Mouse (Mus musculus) CH12.LX (cell line): Measurements from ENCODE around the gene Rps27l. TPM values are rescaled to one million over a fixed set of nuclear protein-coding genes. Genes with fewer than 3 reads are reported as not detected.

Experiments
- DNase-seq: peaks from one replicate; pipeline ENCODE4 v3.0.0-alpha.2; 2013; ENCODE audit errors: extremely low read depth
- H3K27ac ChIP-seq: 2 replicates; pipeline ENCODE4 v1.5.1; 2012; ENCODE audit warnings: low read depth, mild to moderate bottlenecking, control low read depth, moderate library complexity; ENCODE audit not compliant: insufficient read depth
- H3K27me3 ChIP-seq: replicated peaks from 2 replicates; pipeline ENCODE3; 2012; ENCODE audit warnings: inconsistent platforms
- H3K36me3 ChIP-seq, 2 experiments: replicated peaks in 1 of 2; 2 replicates each; pipeline versions ENCODE3 to v1.6.1; 2012; ENCODE audit warnings: inconsistent platforms in 1 of 2, low read length in 1 of 2, mild to moderate bottlenecking in 1 of 2, mixed read lengths in 1 of 2, moderate library complexity in 1 of 2; ENCODE audit not compliant: control insufficient read depth in 1 of 2, insufficient read depth in 1 of 2
- H3K4me1 ChIP-seq, 2 experiments: 2 replicates each; pipeline ENCODE4 v1.6.1; 2012; ENCODE audit warnings: inconsistent platforms in 1 of 2, moderate library complexity in 1 of 2; ENCODE audit not compliant: insufficient read depth in 2 of 2, control insufficient read depth in 1 of 2
- H3K4me2 ChIP-seq: 2 replicates; pipeline ENCODE4 v1.6.1; 2012; ENCODE audit warnings: low read depth, mild to moderate bottlenecking, control low read depth; ENCODE audit not compliant: poor library complexity, insufficient read depth, severe bottlenecking
- H3K4me3 ChIP-seq, 3 experiments: fragments of 150-350 bp in 1 of 3; sonication (generic) in 1 of 3; replicated peaks in 1 of 3; 2 replicates each; pipeline versions ENCODE3 to v1.5.1; 2011 to 2012; ENCODE audit warnings: low read depth in 2 of 3, low read length in 2 of 3, mild to moderate bottlenecking in 2 of 3, moderate library complexity in 2 of 3, control low read depth in 1 of 3, improper control_type of control experiment in 1 of 3, inconsistent platforms in 1 of 3, mixed read lengths in 1 of 3; ENCODE audit not compliant: poor library complexity in 1 of 3
- H3K79me2 ChIP-seq: replicated peaks from 2 replicates; pipeline ENCODE4 v1.6.1; 2012; ENCODE audit warnings: mild to moderate bottlenecking, moderate library complexity; ENCODE audit not compliant: control insufficient read depth, poor library complexity, insufficient read depth, severe bottlenecking; ENCODE audit errors: extremely low read depth
- H3K9ac ChIP-seq: 2 replicates; pipeline ENCODE4 v1.6.1; 2012; ENCODE audit warnings: low read depth, mild to moderate bottlenecking, control low read depth, moderate library complexity; ENCODE audit not compliant: insufficient read depth
- H3K9me3 ChIP-seq: replicated peaks from 2 replicates; pipeline ENCODE3; 2012; ENCODE audit warnings: low read length, inconsistent platforms, mixed read lengths
- BHLHE40 ChIP-seq: IDR thresholded peaks from 2 replicates; pipeline ENCODE4 v1.6.1; 2011; ENCODE audit warnings: mild to moderate bottlenecking, low read depth, low read length, improper control_type of control experiment
- CHD2 ChIP-seq: IDR thresholded peaks from 2 replicates; pipeline ENCODE4 v1.6.1; 2011; ENCODE audit warnings: low read length, improper control_type of control experiment
- E2F4 ChIP-seq: IDR thresholded peaks from 2 replicates; pipeline ENCODE4 v1.6.1; 2011; ENCODE audit warnings: low read depth, low read length, improper control_type of control experiment; ENCODE audit not compliant: insufficient replicate concordance
- ELF1 ChIP-seq: IDR thresholded peaks from 2 replicates; pipeline ENCODE4 v1.6.1; 2014; ENCODE audit warnings: low read depth, mild to moderate bottlenecking, inconsistent platforms, low read length, improper control_type of control experiment
- ETS1 ChIP-seq: conservative IDR thresholded peaks from 2 replicates; pipeline ENCODE4 v1.6.1; 2012; ENCODE audit warnings: low read depth, mild to moderate bottlenecking, inconsistent platforms, low read length, improper control_type of control experiment, moderate library complexity
- GABPA ChIP-seq: IDR thresholded peaks from 2 replicates; pipeline ENCODE4 v1.6.1; 2012; ENCODE audit warnings: low read depth, low read length, improper control_type of control experiment, inconsistent platforms; ENCODE audit not compliant: insufficient replicate concordance
- HCFC1 ChIP-seq: IDR thresholded peaks from 2 replicates; pipeline ENCODE4 v1.6.1; 2012; ENCODE audit warnings: low read depth, mild to moderate bottlenecking, inconsistent platforms, low read length, improper control_type of control experiment
- IRF4 ChIP-seq: IDR thresholded peaks from 2 replicates; pipeline ENCODE4 v1.6.1; 2014; ENCODE audit warnings: low read depth, mild to moderate bottlenecking, inconsistent platforms, low read length, improper control_type of control experiment
- JUN ChIP-seq: IDR thresholded peaks from 2 replicates; pipeline ENCODE4 v1.6.1; 2011; ENCODE audit warnings: low read depth, mild to moderate bottlenecking, low read length, improper control_type of control experiment, moderate library complexity; ENCODE audit not compliant: insufficient read depth
- JUND ChIP-seq: conservative IDR thresholded peaks from 2 replicates; pipeline ENCODE4 v1.6.1; 2011; ENCODE audit warnings: low read depth, low read length, improper control_type of control experiment
- MAFK ChIP-seq: IDR thresholded peaks from 2 replicates; pipeline ENCODE4 v1.6.1; 2011; ENCODE audit warnings: low read length, improper control_type of control experiment; ENCODE audit not compliant: insufficient replicate concordance
- MAX ChIP-seq: IDR thresholded peaks from 2 replicates; pipeline ENCODE4 v1.6.1; 2011; ENCODE audit warnings: low read length, improper control_type of control experiment
- MAZ ChIP-seq: IDR thresholded peaks from 2 replicates; pipeline ENCODE4 v1.6.1; 2012; ENCODE audit warnings: low read depth, mild to moderate bottlenecking, inconsistent platforms, low read length, improper control_type of control experiment, moderate library complexity
- MEF2A ChIP-seq: IDR thresholded peaks from 2 replicates; pipeline ENCODE4 v1.6.1; 2014; ENCODE audit warnings: low read depth, mild to moderate bottlenecking, inconsistent platforms, low read length, improper control_type of control experiment, borderline replicate concordance
- MXI1 ChIP-seq: IDR thresholded peaks from 2 replicates; pipeline ENCODE4 v1.6.1; 2011; ENCODE audit warnings: mild to moderate bottlenecking, low read depth, low read length, improper control_type of control experiment
- PAX5 ChIP-seq: IDR thresholded peaks from 2 replicates; pipeline ENCODE4 v1.6.1; 2012; ENCODE audit warnings: low read length, inconsistent platforms, mixed read lengths
- POLR2A ChIP-seq: IDR thresholded peaks from 2 replicates; pipeline ENCODE4 v1.6.1; 2011; ENCODE audit warnings: low read depth, mild to moderate bottlenecking, improper control_type of control experiment, low read length
- POLR2AphosphoS2 ChIP-seq: IDR thresholded peaks from 2 replicates; pipeline ENCODE4 v1.6.1; 2011; ENCODE audit warnings: low read depth, low read length, improper control_type of control experiment
- RAD21 ChIP-seq: IDR thresholded peaks from 2 replicates; pipeline ENCODE4 v1.6.1; 2011; ENCODE audit warnings: low read depth, mild to moderate bottlenecking, low read length, improper control_type of control experiment, moderate library complexity
- RCOR1 ChIP-seq: conservative IDR thresholded peaks from 2 replicates; pipeline ENCODE4 v1.6.1; 2012; ENCODE audit warnings: low read depth, mild to moderate bottlenecking, inconsistent platforms, low read length, improper control_type of control experiment
- SIN3A ChIP-seq: IDR thresholded peaks from 2 replicates; pipeline ENCODE4 v1.6.1; 2012; ENCODE audit warnings: low read length, improper control_type of control experiment, inconsistent platforms
- TBP ChIP-seq: conservative IDR thresholded peaks from 2 replicates; pipeline ENCODE4 v1.6.1; 2011; ENCODE audit warnings: low read depth, low read length, improper control_type of control experiment
- UBTF ChIP-seq: IDR thresholded peaks from 2 replicates; pipeline ENCODE4 v1.6.1; 2012; ENCODE audit warnings: low read depth, mild to moderate bottlenecking, inconsistent platforms, low read length, improper control_type of control experiment, moderate library complexity
- USF2 ChIP-seq: conservative IDR thresholded peaks from 2 replicates; pipeline ENCODE4 v1.6.1; 2011; ENCODE audit warnings: low read depth, low read length, improper control_type of control experiment
- ZKSCAN1 ChIP-seq: IDR thresholded peaks from 2 replicates; pipeline ENCODE4 v1.6.1; 2012; ENCODE audit warnings: low read depth, inconsistent platforms, low read length, improper control_type of control experiment, borderline replicate concordance
- ZMIZ1 ChIP-seq: IDR thresholded peaks from 2 replicates; pipeline ENCODE4 v1.6.1; 2012; ENCODE audit warnings: low read depth, mild to moderate bottlenecking, inconsistent platforms, low read length, improper control_type of control experiment
- ZNF384 ChIP-seq: IDR thresholded peaks from 2 replicates; pipeline ENCODE4 v1.6.1; 2012; ENCODE audit warnings: low read depth, low read length, improper control_type of control experiment, inconsistent platforms
- dilution Hi-C: fragments of 300-500 bp; cut with MboI; formaldehyde crosslinking; loops from 2 replicates; pipeline ENCODE4 v1.14.3; 2020; ENCODE audit warnings: low sequenced_read_pairs; ENCODE audit not compliant: extremely low pct_unique_long_range_greater_than_20kb, extremely low pct_ligation_motif_present
- in situ Hi-C: fragments of 300-500 bp; cut with MboI; formaldehyde crosslinking; loops from 3 replicates; pipeline ENCODE4 v1.14.3; 2019; ENCODE audit warnings: low sequenced_read_pairs, low pct_ligation_motif_present, low pct_unique_long_range_greater_than_20kb, mixed read lengths
- polyA plus RNA-seq: library from polyadenylated mRNA; unstranded; fragments of >175 nt; gene quantifications from 2 replicates; pipeline ENCODE4 v1.2.1, GENCODE M21; 2012; ENCODE audit warnings: low read depth; ENCODE audit not compliant: insufficient read length
- total RNA-seq, 2 experiments: library from RNA; depleted of rRNA; stranded (reverse); fragments of 300-350 nt in 1 of 2; fragments of >200 nt in 1 of 2; gene quantifications; 2 replicates each; pipeline ENCODE4 v1.2.3; 2012 to 2014

The Rps27l gene
- total and polyA plus RNA-seq, 3 experiments = 593 to 1,755 (median 694) TPM

DNA sequence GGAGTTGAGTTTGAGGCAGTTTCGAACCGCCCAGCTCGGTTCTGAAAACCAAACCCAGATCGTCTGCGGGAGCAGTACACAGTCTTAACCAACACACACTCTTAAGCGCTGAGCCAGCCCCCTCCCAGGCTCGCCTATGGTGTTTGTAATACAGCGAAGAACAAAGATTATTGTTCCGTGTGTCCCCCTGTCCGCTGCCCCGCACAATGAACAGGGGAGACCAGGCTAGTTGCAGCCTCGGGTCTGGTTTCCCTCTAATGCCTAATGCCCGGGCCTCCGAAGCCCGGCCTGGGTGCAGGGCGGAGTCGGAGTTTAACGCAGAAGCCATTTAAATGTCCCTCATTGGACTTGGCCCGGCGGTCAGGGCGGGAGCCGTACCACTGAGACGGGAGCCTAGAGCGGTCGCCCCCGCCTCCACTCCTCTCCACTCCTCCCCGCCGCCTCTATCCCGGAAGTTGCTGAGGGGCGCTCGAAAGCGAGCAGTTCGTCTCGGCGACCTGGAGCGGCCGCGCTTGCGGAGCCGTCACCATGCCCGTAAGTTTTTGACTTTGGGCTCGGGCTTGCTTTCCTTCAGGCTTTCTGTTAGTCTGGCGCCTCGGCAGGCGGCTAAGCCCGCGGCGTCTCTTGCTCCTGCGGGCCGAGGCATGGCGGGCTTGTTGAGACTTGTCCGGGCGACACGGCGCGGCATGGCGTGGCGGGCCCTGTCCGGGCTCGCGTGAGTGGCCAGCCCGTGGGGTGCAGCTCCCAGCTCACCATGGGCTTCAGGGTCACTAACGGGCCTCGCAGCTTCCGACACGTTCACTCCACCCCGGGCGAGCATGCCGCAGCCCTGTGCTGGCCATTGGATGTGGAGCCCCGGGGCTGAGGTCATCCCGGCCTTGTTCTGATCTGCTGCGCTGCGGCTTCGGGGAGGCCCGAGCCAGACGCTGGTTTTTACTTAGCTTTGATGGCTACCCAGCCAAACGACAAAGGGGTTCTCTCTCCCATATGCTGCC lies at the start of gene Rps27l (continued):
- TF ChIP-seq ETS1 = no peak; the same call in 1 of the 2 replicates
- TF ChIP-seq JUND = no peak

DNA sequence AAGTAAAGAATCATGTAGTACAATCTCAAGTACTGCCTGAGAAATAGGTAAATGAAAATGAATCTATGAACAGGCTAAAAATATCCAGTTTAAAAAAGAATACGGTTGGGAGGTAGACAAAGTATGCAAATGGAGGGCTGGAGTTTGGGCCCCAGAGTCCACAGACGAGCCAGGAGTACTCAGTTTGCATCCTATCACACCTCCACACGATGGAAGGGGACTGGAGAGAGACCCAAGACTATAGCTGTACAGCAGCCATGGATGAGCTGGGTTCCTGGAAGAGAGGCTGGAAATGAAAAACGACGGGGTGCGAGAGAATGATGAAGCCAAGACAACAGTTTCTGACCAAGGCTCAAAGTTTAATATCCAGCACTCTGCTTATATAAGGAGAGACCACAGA lies 48.9 kb upstream of the Rps27l start:
- in situ Hi-C loops (no loop called here), dilution Hi-C loops (no loop called here)
- DNase-seq = no peak
- peaks cover 3% of the 10 kb centered on the region for H3K9me3 ChIP-seq
- H3K79me2 ChIP-seq = peaks cover 23% of the 10 kb centered on the region
- peak overlapping the region; percentile 98 for H3K4me2 ChIP-seq
- no peak for TF ChIP-seq JUND
- TF ChIP-seq ELF1 = no peak
- TF ChIP-seq POLR2A = 0 out of 2 replicates have a peak, but pooled peaks have one; percentile 17
- 0 out of 2 replicates have a peak, but pooled peaks have one; percentile 2 for TF ChIP-seq MXI1
- no peak for TF ChIP-seq BHLHE40
- H3K4me1 ChIP-seq = peaks cover 15 to 59% of the 10 kb centered on the region in 2 experiments
- peak overlapping the region; percentile 44; the same call in 1 of the 2 replicates for H3K27ac ChIP-seq
- H3K36me3 ChIP-seq = peaks cover 0 to 13% of the 10 kb centered on the region in 2 experiments
- no peak overlapping the region for H3K4me3 ChIP-seq
- no peaks in the 10 kb centered on the region for H3K27me3 ChIP-seq
- H3K9ac ChIP-seq = peak overlapping the region; percentile 18; the same call in 1 of the 2 replicates

GRCm38 (mm10) chr9:66897851-66898250 lies 48.0 kb upstream of the Rps27l start:
- no peak overlapping the region for H3K4me3 ChIP-seq
- no peak overlapping the region for H3K27ac ChIP-seq
- H3K4me1 ChIP-seq = peaks cover 15 to 59% of the 10 kb centered on the region in 2 experiments
- peak overlapping the region; percentile 98 for H3K4me2 ChIP-seq
- peaks cover 3% of the 10 kb centered on the region for H3K9me3 ChIP-seq
- H3K79me2 ChIP-seq = peaks cover 20% of the 10 kb centered on the region
- peak; percentile 73 for DNase-seq
- H3K9ac ChIP-seq = no peak overlapping the region
- H3K27me3 ChIP-seq = no peaks in the 10 kb centered on the region
- in situ Hi-C loops = no loop called here
- peaks cover 0 to 16% of the 10 kb centered on the region in 2 experiments for H3K36me3 ChIP-seq
- dilution Hi-C loops = no loop called here
- TF ChIP-seq POLR2A (no peak), PAX5 (no peak), POLR2AphosphoS2 (no peak), GABPA (no peak), MAZ (no peak), HCFC1 (no peak), UBTF (no peak), MXI1 (no peak), E2F4 (no peak), TBP (no peak), MAFK (no peak), MAX (no peak), CHD2 (no peak), USF2 (no peak), IRF4 (no peak), MEF2A (0 out of 2 replicates have a peak, but pooled peaks have one; percentile 52), ZMIZ1 (no peak), ZNF384 (no peak), JUN (no peak), SIN3A (no peak), JUND (no peak), RCOR1 (peak; percentile 48; the same call in 1 of the 2 replicates), ELF1 (no peak), RAD21 (no peak), ZKSCAN1 (no peak)
